Mouse (Mus musculus): Measurements from ENCODE around the gene Tomm34.

- TF ChIP-seq CTCF (IDR thresholded peaks at IDR 0.05; ENCODE audit: low read depth, low read length): no peak
- no peak for TF ChIP-seq POLR2A (IDR thresholded peaks at IDR 0.05; ENCODE audit: extremely low read depth, insufficient read depth, low read length)
Measured at GRCm38 (mm10) chr2:164032973-164033372, 38.0 kb downstream of the Tomm34 start.
